Mouse (Mus musculus): ENCODE results near the gene Ceacam9. TPM values are rescaled to one million over a fixed set of nuclear protein-coding genes. Genes with fewer than 3 reads are reported as not detected.

Gene Ceacam9
- total RNA-seq, 2 experiments from 2014 or later, result 0.25 TPM; not detected in 1

- DNase-seq (ENCODE audit: low spot score in 2 of 2), result peak in 1 of 2 experiments; percentile 28
- intact Hi-C loops (cut with DNase I), result no loop called here
Observed at GRCm38 (mm10) chr7:16737606-16738072, 15.9 kb downstream of the Ceacam9 start.

GRCm38 (mm10) chr7:16738073-16738696, 16.5 kb downstream of the Ceacam9 start, which contains the start of gene Ap2s1:
Gene Ap2s1 (plus strand): TSS chr7:16738410.
- DNase-seq (ENCODE audit: low spot score in 2 of 2), result peak; percentile 98 to 100
- intact Hi-C loops (cut with DNase I), result no loop called here

GRCm38 (mm10) chr7:16739056-16739604, 17.4 kb downstream of the Ceacam9 start:
- intact Hi-C loops (cut with DNase I), result no loop called here

GRCm38 (mm10) chr7:16745373-16745772, 23.6 kb downstream of the Ceacam9 start:
- intact Hi-C loops (cut with DNase I), result loop anchor here (10.0 kb wide), 1 partner anchor 149 kb away; the partner anchor contains the start of gene Gng8
- DNase-seq (ENCODE audit: low spot score in 2 of 2), result no peak

More at GRCm38 (mm10) chr7:16739056-16739604, 17.4 kb downstream of the Ceacam9 start:
- no peak for DNase-seq (ENCODE audit: low spot score in 2 of 2)

DNA sequence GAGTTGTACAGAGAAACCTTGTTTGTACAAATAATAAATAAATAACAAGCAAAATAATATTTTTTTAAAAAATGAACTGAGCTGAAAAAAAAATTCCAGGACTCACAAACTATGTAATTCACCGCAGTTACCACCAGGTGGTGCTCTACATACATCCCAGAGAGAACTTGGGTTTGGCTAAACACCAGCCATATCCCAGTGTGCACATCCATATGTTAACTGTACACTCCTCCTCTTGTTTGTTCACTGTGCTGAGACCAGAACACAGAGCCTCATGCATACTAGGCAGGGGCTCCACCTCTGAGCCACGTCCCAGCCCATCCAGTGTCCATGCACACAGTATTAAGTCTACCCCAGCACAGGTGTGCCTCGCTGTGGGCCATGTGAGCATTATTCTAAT, 24.4 kb downstream of the Ceacam9 start:
- intact Hi-C loops (cut with DNase I), result loop anchor here (2.0 to 10.0 kb wide), 2 partner anchors 59 to 149 kb away; partner anchors contain the start of gene Gng8

GRCm38 (mm10) chr7:16747656-16748055, 25.9 kb downstream of the Ceacam9 start:
- intact Hi-C loops (cut with DNase I), result loop anchor here (2.0 to 10.0 kb wide), 2 partner anchors 57 to 147 kb away; partner anchors contain the start of gene Gng8

More for the DNA sequence above, 24.4 kb downstream of the Ceacam9 start:
- DNase-seq (ENCODE audit: low spot score in 2 of 2), result peak; percentile 43 to 64

GRCm38 (mm10) chr7:16752016-16752415, 30.3 kb downstream of the Ceacam9 start:
- DNase-seq (ENCODE audit: low spot score in 2 of 2), result peak in 1 of 2 experiments; percentile 34

More at GRCm38 (mm10) chr7:16747656-16748055, 25.9 kb downstream of the Ceacam9 start:
- DNase-seq (ENCODE audit: low spot score in 2 of 2), result no peak

GRCm38 (mm10) chr7:16755362-16756017, 33.8 kb downstream of the Ceacam9 start:
- intact Hi-C loops (cut with DNase I), result no loop called here
- DNase-seq (ENCODE audit: low spot score in 2 of 2), result no peak

More at GRCm38 (mm10) chr7:16752016-16752415, 30.3 kb downstream of the Ceacam9 start:
- intact Hi-C loops (cut with DNase I), result no loop called here

DNA sequence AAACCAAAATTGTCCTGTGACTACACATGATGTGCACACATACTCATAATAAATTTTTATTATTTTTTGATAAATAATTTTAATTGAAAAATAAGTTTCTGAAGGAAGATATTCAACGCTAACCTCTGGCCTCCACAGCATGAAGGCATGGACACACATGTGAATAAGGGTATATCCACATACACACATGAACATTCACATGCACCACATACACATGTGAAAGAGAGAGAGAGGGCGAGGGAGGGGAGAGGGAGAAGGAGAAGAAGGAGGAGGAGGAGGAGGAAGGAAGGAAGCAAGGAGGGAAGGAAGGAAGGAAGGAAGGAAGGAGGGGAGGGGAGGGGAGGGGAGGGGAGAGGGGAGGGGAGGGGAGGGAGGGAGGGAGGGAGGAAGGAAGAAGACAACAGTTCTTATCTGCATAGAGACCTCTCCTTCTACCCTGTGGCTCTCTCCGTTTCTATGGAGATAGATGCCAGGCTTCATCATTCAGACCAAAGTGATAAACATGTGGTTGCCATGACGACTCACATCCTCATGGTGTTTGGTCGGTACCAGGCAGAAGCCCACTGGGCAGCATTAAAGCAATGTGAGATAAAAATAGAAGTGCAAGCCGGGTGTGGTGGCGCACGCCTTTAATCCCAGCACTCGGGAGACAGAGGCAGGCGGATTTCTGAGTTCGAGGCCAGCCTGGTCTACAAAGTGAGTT, 37.3 kb downstream of the Ceacam9 start:
- intact Hi-C loops (cut with DNase I), result no loop called here
- DNase-seq (ENCODE audit: low spot score in 2 of 2), result peak; percentile 23 to 28

DNA sequence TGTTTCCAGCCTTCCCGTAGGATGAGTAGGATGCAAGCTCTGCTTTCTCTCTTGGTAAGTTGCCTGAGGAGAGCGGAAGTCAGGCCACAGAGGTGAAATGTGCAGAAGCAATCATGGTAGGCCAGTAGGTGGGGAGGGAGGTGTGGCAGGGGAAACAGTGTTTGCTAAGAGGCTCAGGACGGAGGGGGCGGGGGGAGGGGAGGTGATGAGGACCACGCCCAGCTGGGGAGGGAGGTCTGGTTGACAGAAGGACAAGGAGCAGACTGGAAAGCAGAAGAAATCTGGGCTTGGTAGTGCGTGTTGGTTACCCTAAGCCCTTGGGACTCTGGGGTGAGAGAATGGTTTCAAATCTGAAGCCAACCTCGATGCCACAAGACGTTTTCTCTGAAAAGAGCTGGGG, 38.6 kb downstream of the Ceacam9 start:
- intact Hi-C loops (cut with DNase I), result no loop called here
- DNase-seq (ENCODE audit: low spot score in 2 of 2), result no peak

GRCm38 (mm10) chr7:16761005-16761481, 39.3 kb downstream of the Ceacam9 start:
- intact Hi-C loops (cut with DNase I), result no loop called here
- no peak for DNase-seq (ENCODE audit: low spot score in 2 of 2)

- intact Hi-C loops (cut with DNase I), result no loop called here
Observed at GRCm38 (mm10) chr7:16761630-16762029, 39.9 kb downstream of the Ceacam9 start.

GRCm38 (mm10) chr7:16763463-16764218, 41.9 kb downstream of the Ceacam9 start:
- no peak for DNase-seq (ENCODE audit: low spot score in 2 of 2)
- intact Hi-C loops (cut with DNase I), result no loop called here

More at GRCm38 (mm10) chr7:16761630-16762029, 39.9 kb downstream of the Ceacam9 start:
- DNase-seq (ENCODE audit: low spot score in 2 of 2), result no peak

DNA sequence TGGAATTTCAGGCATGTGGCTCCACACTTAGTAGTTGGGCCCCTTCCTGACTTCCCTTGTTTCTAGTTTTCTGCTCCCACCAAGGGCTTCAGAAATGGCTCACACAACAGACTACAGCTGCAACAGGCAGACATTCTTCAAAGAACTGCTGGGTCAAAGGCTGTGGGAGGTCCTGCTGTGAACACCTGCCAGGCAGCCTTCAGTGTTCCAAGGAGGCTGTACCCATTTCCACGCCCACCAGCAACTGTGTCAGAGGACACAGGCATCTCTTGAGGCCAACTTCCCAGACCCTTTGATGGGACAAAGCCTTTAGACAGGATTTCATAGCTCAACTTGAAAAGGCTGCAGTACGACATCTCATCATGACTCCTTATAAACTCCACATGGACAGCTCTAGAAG, 44.7 kb downstream of the Ceacam9 start:
- intact Hi-C loops (cut with DNase I), result no loop called here
- DNase-seq (ENCODE audit: low spot score in 2 of 2), result no peak

Other genes with a start within 250 kb of the Ceacam9 start
- 10 to 100 TPM; 10.5 to 11.0 TPM for gene Npas1, start 244.2 kb upstream of the Ceacam9 start, total RNA-seq (2021)
- 100 to 1,000 TPM; 137 to 139 TPM for gene Arhgap35, start 106.9 kb upstream of the Ceacam9 start, total RNA-seq (2021)
- not detected for gene Ceacam15, start 46.2 kb upstream of the Ceacam9 start, total RNA-seq (2021)
- gene Ap2s1, start 16.5 kb downstream of the Ceacam9 start, total RNA-seq (2021), result 100 to 1,000 TPM; 278 to 295 TPM
- gene Slc1a5, start 59.4 kb downstream of the Ceacam9 start, total RNA-seq (2021), result 1 to 10 TPM; 3.9 to 4.9 TPM
- 100 to 1,000 TPM; 314 to 335 TPM for gene Strn4, start 94.0 kb downstream of the Ceacam9 start, total RNA-seq (2021)
- gene Fkrp, start 94.8 kb downstream of the Ceacam9 start, total RNA-seq (2021), result 10 to 100 TPM; 47.7 to 50.8 TPM
- 1 to 10 TPM; 3.8 to 7.3 TPM for gene Prkd2, start 121.0 kb downstream of the Ceacam9 start, total RNA-seq (2021)
- 100 to 1,000 TPM; 176 to 184 TPM for gene Dact3, start 153.4 kb downstream of the Ceacam9 start, total RNA-seq (2021)
- gene Gng8, start 169.9 kb downstream of the Ceacam9 start, total RNA-seq (2021), result 1 to 10 TPM; 2.5 to 4.0 TPM
- under 1 TPM; 0.14 to 0.16 TPM for gene Ptgir, start 184.6 kb downstream of the Ceacam9 start, total RNA-seq (2021)
- 1,000 to 10,000 TPM; 1,837 to 1,919 TPM for gene Calm3, start 202.2 kb downstream of the Ceacam9 start, total RNA-seq (2021)
- 100 to 1,000 TPM; 268 to 274 TPM for gene Pnmal2, start 222.8 kb downstream of the Ceacam9 start, total RNA-seq (2021)
- gene Pnmal1, start 237.8 kb downstream of the Ceacam9 start, total RNA-seq (2021), result 100 to 1,000 TPM; 107 to 115 TPM